Mouse (Mus musculus): Measurements from ENCODE around the gene Gm43191.

The Gm43191 gene

DNA sequence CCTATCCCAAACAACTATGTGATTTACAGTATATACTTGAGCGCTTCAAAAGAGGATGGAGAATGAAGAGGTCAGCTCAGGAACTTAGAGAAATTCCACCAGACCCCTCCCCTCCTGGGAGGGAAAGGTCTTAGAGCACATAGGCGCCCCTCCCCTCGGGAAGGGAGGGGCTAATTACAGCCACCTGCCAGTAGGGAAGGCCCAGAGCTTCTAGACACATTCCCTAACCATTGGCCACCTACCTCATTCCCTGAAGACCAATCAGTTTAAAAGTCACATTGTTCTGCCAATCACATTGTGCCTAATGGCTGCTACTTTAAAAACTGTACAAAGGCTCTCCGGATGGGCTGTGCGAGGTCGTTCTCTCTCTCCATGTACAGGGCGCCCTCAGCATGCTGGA lies 58.4 kb downstream of the Gm43191 start:
- WGBS: 94% methylated on average over 7 of the region's 7 CpGs

DNA sequence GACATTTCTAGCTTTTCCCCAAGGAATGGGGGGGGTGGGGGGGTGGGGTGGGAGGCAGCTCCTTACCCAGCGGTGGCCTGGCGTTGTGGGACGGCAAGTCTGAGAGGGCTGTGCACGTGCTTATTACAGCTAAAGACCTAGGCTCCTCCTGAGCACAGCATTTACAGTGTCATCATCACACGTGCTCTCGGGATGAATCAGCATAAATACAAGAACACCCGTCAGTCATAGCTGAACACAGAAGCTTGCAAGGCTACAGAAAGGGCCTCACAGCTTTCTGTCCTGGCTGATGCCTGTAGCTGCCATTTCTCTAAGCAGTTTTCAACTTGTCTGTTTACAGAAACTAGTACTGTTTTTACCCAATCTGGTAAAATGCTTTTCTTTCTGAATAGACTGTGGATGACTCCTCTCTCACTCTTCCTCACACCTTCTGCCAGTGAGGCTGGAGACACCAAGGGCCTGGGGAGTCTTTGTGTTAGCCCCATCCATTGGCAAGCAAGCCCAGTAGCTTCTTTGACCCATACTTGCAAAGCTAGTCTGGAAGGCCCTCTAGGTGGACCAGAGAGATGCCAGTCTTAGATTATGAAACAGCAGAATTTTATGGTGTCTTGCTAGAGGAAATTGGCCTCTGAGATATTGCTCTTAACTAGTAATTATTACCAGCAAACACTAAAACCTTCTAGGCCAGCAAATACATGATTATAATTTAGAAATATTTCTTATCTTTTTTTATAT lies 60.3 kb downstream of the Gm43191 start:
- 70% methylated on average over 7 of the region's 7 CpGs for WGBS

DNA sequence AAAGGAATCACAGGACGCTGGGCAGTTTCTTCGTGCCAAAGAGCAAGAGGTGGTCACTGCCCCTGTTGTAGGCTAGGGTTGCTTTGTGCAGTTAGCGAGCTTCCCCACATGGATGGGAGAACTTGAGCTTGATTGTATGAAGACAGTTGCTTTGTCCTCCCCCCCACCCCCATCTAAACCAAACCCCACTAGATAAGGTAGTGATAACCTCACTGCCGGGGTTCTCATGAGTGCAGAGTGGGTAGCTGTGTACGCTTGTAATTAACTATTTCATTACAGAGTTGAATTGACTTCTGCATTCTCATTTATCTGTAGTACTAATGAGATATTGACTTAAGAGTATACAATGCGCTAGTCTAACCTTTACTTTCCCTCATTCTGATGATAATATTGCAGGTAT lies 62.2 kb downstream of the Gm43191 start:
- 71% methylated on average over 6 of the region's 6 CpGs for WGBS

DNA sequence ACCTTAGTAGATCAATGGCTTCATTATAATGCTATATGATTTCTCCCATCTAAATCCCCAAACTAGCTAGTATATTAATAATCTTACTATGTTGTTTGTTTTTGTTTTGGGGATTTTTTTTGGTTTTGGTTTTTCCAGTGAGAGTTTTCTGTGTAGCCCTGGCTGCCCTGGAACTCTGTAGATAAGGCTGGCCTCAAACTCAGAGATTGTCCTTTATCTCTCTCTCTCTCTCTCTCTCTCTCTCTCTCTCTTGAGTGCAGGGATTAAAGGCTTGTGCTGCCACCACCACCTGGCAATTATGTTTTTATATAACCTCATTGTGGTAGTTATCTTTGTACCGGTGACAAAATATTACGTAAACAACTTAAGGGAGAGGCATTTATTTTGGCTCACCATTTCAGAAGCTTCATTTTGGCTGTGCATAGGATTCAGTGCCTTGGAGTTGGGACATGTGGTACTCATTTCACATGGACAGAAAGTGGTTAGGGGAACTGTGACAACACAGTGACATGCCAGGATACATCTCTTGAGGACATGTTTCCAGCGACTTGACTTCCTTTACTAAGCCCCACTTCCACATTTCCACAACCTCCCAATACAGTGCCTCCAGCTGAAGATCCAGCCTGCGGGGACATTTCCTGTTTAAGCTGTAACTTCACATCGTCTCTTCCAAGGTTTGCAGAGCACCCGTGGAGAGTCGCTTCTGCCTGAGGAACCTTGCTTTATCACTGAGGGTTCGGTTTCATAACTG lies 65.6 kb downstream of the Gm43191 start:
- 81% methylated on average over 8 of the region's 8 CpGs for WGBS

DNA sequence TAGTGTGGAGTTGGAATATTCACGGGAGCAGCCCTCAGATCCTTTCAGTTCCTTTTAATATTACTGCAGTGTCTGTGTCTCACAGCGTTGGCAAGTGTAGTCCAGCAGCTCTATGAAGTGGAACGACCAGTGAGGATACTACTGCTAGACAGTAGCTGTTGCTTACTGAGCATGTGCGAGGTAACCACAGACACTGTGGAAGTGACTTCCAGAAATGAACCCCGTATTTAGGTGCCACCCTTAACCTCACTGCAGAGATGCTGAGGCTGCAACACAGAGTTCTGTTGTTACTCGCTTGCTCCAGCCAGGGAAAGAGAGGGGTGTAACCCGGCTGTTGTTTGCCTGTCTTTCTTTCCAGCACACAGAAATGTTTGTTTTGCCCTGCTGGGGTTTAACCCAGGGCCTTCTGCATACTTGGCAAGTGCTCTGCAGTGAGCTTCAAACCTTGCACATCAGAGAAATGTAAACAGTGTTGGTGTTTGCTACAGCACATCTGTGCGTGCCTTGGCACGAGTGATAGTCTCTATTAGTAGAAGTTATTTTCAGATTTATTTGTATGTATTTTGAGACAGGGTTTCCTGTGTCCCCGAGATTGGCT lies 66.7 kb downstream of the Gm43191 start, which contains the start of gene Trmt13:
Trmt13 (minus strand) TSS at position 293 of the 598 bp plus-strand sequence.
- 50% methylated on average over 10 of the region's 10 CpGs for WGBS

DNA sequence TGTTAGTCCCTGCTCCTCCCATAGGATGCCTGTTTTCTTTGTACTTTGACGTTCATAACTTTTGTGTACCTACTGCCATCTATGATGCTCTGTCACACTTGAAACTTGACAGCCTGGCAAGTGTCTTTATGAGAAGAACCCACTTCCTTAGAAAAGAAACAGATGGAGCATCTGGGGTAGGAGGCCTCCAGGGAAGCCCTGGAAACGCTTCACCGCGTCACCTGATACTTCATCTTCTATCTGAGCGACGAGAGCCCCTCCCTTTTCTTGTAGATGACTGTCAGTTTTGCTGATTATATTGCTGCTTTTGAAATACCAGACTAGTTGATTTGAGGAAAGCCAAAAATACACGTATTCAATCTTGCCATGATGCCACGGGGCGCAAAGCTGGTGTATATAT lies 76.5 kb downstream of the Gm43191 start:
- WGBS: 60% methylated on average over 9 of the region's 9 CpGs

DNA sequence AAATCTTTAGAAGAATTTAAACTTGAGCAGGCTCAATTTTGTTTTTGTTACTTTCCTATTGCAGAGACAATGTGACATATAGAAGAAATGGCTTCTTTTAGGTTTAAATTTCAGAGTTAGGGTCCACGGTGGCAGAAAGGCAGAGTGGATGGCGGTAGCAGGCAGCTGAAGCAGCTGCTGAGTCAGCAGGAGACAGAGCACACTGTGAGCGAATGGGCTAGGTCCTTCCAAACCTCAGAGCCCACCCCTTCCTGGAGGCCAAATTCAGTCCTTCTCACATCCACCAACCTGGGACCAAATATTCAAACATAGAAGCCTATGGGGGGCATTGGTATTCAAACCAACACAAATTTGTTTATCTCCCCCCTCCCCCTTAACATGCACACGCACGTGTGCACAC lies 79.3 kb downstream of the Gm43191 start:
- WGBS: 88% methylated on average over 5 of the region's 5 CpGs

DNA sequence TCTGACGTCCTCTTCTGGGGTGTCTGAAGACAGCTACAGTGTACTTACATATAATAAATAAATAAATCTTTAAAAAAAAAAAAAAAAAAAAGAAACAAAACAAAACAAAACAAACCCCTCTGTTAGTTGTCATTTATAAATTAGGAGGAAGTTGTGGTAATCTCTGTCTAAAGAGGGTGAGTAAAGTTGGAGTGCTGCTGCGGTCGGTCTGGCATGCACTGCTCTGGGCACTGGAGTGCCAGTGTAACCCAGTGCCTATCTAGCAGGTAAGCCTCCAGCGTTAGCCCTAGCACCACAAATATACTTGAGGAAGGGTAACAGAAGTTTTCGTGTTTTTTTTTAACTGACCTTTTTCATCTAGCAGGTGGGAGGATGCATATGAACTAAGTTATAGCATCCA lies 80.1 kb downstream of the Gm43191 start:
- 85% methylated on average over 5 of the region's 5 CpGs for WGBS

DNA sequence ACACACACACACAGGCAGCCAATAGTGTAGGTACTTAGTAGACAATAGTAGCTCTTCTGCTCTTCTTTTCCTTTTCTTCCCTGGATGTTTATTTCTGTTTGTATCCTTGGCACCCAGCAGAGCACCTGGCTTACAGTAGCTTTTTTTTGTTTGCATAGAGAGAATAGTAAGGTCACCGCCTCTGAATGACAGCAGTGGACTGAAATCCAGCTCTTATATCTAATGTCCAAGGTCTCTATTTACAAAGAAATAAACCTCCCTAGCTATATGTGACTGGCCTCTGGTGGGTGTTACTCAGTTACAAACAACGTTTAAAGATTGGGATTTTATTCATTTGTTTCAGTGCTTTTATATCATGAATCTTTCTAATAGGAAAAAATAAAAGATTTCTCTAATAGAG lies 81.4 kb downstream of the Gm43191 start:
- 74% methylated on average over 2 of the region's 2 CpGs for WGBS

DNA sequence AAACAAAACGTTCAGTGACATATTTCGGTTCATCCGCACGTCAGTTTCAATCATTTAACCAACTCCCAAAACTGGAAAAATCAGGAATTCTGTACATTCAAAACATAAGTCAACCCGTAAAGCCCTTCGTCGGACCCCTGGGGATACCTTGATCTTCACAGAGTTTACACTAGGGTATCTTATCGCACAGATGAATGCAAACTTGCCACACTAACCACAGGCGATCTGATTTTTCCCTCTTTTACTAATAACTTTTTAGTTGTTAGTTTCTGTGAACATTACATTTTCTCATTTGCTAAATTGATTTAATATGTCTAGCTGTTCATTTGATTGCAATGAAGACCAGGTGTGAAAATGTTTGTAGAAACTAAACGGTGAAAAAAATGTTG lies 85.5 kb downstream of the Gm43191 start:
- 8% methylated on average over 10 of the region's 10 CpGs for WGBS

DNA sequence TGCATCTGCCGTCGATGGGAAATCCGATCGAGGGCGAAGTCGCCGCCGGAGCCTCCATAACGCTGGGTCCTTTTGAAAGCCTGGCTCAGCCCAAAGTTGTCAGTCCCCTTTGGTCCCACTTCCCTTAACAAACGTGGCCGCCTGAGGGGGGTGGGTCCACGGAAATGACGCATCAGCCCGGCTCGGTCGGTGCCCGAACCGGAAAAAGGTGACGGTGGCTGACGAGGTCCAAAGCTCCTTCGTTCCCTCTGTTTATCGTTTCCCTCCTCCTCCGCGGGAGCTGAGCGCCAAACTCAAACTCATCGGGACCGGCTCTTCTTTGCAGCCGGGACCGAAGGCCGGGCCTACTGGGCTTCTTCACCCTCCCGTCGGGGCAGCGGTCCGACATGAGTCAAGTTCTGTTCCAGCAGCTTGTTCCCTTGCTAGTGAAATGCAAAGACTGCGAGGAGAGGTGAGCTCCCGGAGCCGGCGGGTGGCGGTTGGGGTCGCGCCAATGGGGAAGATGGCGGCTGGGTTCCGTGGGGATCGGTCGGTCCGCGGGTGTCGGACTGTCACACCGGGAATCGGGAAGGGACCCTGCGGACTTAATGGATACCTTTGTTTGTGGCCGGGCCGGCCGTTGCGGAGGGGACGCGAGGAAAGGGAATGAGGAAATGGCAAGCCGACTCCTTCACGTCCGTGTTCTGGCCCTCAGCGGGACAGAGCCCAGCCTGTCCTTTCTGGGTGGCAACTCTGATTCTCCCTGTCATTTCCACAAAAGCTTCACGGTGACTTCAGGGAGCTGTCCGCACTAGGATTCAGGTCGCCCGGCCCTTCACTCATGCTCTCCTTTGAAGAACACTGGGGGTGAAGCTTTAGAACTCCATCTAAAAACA lies 86.1 kb downstream of the Gm43191 start, which contains the start of gene Sass6:
Sass6 (plus strand) TSS at position 255 of the 875 bp plus-strand sequence.
- WGBS: under 1% methylated on average over 65 of the region's 65 CpGs

DNA sequence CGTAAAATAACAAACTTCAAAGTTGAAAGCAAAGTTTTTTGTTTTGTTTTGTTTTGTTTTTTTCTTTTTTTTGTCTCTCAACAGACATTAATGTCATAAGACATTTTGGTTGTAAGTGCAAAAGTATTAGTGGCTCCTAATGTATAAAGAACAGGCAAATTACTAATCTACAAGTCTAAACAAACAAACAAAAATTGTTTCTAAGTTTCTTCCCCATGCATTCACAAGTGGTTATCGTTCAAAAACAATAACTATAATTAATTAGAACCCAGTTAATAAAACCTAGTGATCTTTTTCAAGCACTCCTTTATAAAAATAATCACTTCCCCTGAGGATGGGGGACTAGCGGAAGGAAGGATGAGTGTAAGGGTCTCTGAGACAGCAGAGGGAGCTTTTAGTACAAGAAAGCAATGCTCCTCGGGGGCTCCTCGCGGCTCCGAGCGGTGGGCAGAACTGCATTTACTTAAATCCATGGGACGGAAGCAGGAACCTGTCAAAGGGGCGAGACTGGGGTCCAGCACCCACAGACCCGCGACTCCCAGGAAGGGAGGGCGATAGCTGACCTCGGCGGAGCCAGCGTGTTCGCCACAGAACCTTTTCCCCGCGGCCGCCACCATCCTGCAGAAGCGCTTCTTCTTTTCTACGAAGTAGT lies 86.9 kb downstream of the Gm43191 start:
- 2% methylated on average over 22 of the region's 22 CpGs for WGBS

Data from cerebral cortex, adult 2 months (tissue).